Comparison of ENCODE assay signal across 20 mouse cellular contexts in genomic region chr2:68792296-68792695, GRCm38 (mm10).
"Had no signal": no experiment of that assay in that cellular context is flagged by ENCODE, and none has a peak within 500 bp of the region (broad histone marks: within the 10 kb centered on the region; RNA-seq: fewer than 3 reads in every experiment).

No protein-coding gene starts in this region.

- ATAC-seq: liver, embryonic 12.5 days; midbrain, embryonic 13.5 days had no signal

- H3K4me2 ChIP-seq: limb, embryonic 13.5 days; liver, embryonic 12.5 days; liver, embryonic 15.5 days; lung, embryonic 15.5 days; midbrain, embryonic 13.5 days; stomach, embryonic 15.5 days had no signal

- H3K4me1 ChIP-seq: limb, embryonic 10.5 days; liver, embryonic 12.5 days; stomach, embryonic 15.5 days had no signal

- H3K9ac ChIP-seq: limb, embryonic 13.5 days; liver, embryonic 12.5 days; liver, embryonic 15.5 days; lung, embryonic 15.5 days; midbrain, embryonic 13.5 days; stomach, embryonic 15.5 days had no signal

- H3K36me3 ChIP-seq: limb, embryonic 10.5 days; limb, embryonic 13.5 days; liver, embryonic 12.5 days; liver, embryonic 15.5 days; lung, embryonic 15.5 days; midbrain, embryonic 10.5 days; midbrain, embryonic 13.5 days; stomach, embryonic 15.5 days had no signal

- H3K4me3 ChIP-seq: layer of hippocampus, adult 2 months; limb, embryonic 10.5 days; limb, embryonic 13.5 days; liver, embryonic 12.5 days; liver, embryonic 15.5 days; lung, embryonic 15.5 days; midbrain, embryonic 10.5 days; midbrain, embryonic 13.5 days; stomach, embryonic 15.5 days had no signal

- H3K27me3 ChIP-seq: limb, embryonic 13.5 days; liver, embryonic 12.5 days; liver, embryonic 15.5 days; lung, embryonic 15.5 days; midbrain, embryonic 13.5 days; stomach, embryonic 15.5 days had no signal

- H3K27ac ChIP-seq: kidney, postnatal 0 days; layer of hippocampus, adult 2 months; limb, embryonic 10.5 days; limb, embryonic 13.5 days; liver, embryonic 12.5 days; liver, embryonic 15.5 days; lung, embryonic 15.5 days; midbrain, embryonic 10.5 days; midbrain, embryonic 13.5 days; stomach, embryonic 15.5 days had no signal

- DNase-seq: kidney, adult 2 months; kidney, postnatal 25 days; layer of hippocampus, adult 9-11 months; liver; lung, adult 18-20 months; lung, postnatal 10 days; lung, postnatal 36 days; retina, postnatal 1 day; right cerebral cortex, postnatal 25 days; spleen, adult 18-20 months had no signal

- H3K9me3 ChIP-seq: limb, embryonic 10.5 days; limb, embryonic 13.5 days; liver, embryonic 12.5 days; liver, embryonic 15.5 days; lung, embryonic 15.5 days; midbrain, embryonic 10.5 days; midbrain, embryonic 13.5 days; stomach, embryonic 15.5 days had no signal
